Mouse (Mus musculus): Measurements from ENCODE around the gene Eps8. TPM values are rescaled to one million over a fixed set of nuclear protein-coding genes. Genes with fewer than 3 reads are reported as not detected.

Gene Eps8
- polyA plus RNA-seq, 2 experiments, result 14.9 to 33.3 TPM

GRCm38 (mm10) chr6:137582207-137582889 is 72.3 kb downstream of the Eps8 start:
- WGBS, result 83% methylated on average over 19 of the region's 19 CpGs
- Histone ChIP-seq H3K9me3 (ENCODE audit: control insufficient read depth, low read length) (no peaks in the 10 kb centered on the region), H3K27ac (replicated peaks; ENCODE audit: low read depth, low read length) (no peak overlapping the region), H3K4me2 (replicated peaks; ENCODE audit: low read depth, low read length, severe bottlenecking) (no peak overlapping the region), H3K27me3 (ENCODE audit: control insufficient read depth, insufficient read depth, low read length) (no peaks in the 10 kb centered on the region), H3K9ac (ENCODE audit: low read depth, low read length, severe bottlenecking) (no peak overlapping the region), H3K4me1 (ENCODE audit: control insufficient read depth, insufficient read depth, low read length) (no peaks in the 10 kb centered on the region), H3K4me3 (replicated peaks; ENCODE audit: low read length) (no peak overlapping the region), H3K36me3 (ENCODE audit: control insufficient read depth, insufficient read depth, low read length) (no peaks in the 10 kb centered on the region)
- no peak for ATAC-seq (ENCODE audit: low FRiP score, low read depth)
- DNase-seq (ENCODE audit: low spot score), result no peak
- TF ChIP-seq POLR2A (IDR thresholded peaks at IDR 0.05; ENCODE audit: borderline replicate concordance, extremely low read depth, insufficient read depth, insufficient read length), result no peak

- H3K4me3 ChIP-seq (replicated peaks; ENCODE audit: low read length), result no peak overlapping the region
- no peak overlapping the region for H3K27ac ChIP-seq (replicated peaks; ENCODE audit: low read depth, low read length)
- WGBS, result 79% methylated on average over 6 of the region's 6 CpGs
- ATAC-seq (ENCODE audit: low FRiP score, low read depth) (no peak), DNase-seq (ENCODE audit: low spot score) (no peak)
- H3K27me3 ChIP-seq (ENCODE audit: control insufficient read depth, insufficient read depth, low read length), result no peaks in the 10 kb centered on the region
- H3K36me3 ChIP-seq (ENCODE audit: control insufficient read depth, insufficient read depth, low read length), result no peaks in the 10 kb centered on the region
- no peak for TF ChIP-seq POLR2A (IDR thresholded peaks at IDR 0.05; ENCODE audit: borderline replicate concordance, extremely low read depth, insufficient read depth, insufficient read length)
- no peak overlapping the region for H3K4me2 ChIP-seq (replicated peaks; ENCODE audit: low read depth, low read length, severe bottlenecking)
- H3K9me3 ChIP-seq (ENCODE audit: control insufficient read depth, low read length), result no peaks in the 10 kb centered on the region
- no peaks in the 10 kb centered on the region for H3K4me1 ChIP-seq (ENCODE audit: control insufficient read depth, insufficient read depth, low read length)
- H3K9ac ChIP-seq (ENCODE audit: low read depth, low read length, severe bottlenecking), result no peak overlapping the region
Observed at GRCm38 (mm10) chr6:137581331-137582010, 73.2 kb downstream of the Eps8 start.

- H3K9me3 ChIP-seq (ENCODE audit: control insufficient read depth, low read length), result no peaks in the 10 kb centered on the region
- H3K36me3 ChIP-seq (ENCODE audit: control insufficient read depth, insufficient read depth, low read length), result no peaks in the 10 kb centered on the region
- no peak overlapping the region for H3K27ac ChIP-seq (replicated peaks; ENCODE audit: low read depth, low read length)
- no peak for DNase-seq (ENCODE audit: low spot score)
- no peak overlapping the region for H3K9ac ChIP-seq (ENCODE audit: low read depth, low read length, severe bottlenecking)
- ATAC-seq (ENCODE audit: low FRiP score, low read depth), result no peak
- H3K27me3 ChIP-seq (ENCODE audit: control insufficient read depth, insufficient read depth, low read length), result no peaks in the 10 kb centered on the region
- WGBS, result 89% methylated on average over 5 of the region's 5 CpGs
- no peak for TF ChIP-seq POLR2A (IDR thresholded peaks at IDR 0.05; ENCODE audit: borderline replicate concordance, extremely low read depth, insufficient read depth, insufficient read length)
- no peak overlapping the region for H3K4me2 ChIP-seq (replicated peaks; ENCODE audit: low read depth, low read length, severe bottlenecking)
- no peak overlapping the region for H3K4me3 ChIP-seq (replicated peaks; ENCODE audit: low read length)
- no peaks in the 10 kb centered on the region for H3K4me1 ChIP-seq (ENCODE audit: control insufficient read depth, insufficient read depth, low read length)
Observed at GRCm38 (mm10) chr6:137580503-137580902, 74.2 kb downstream of the Eps8 start.

GRCm38 (mm10) chr6:137576670-137577371 is 77.9 kb downstream of the Eps8 start:
- TF ChIP-seq POLR2A (IDR thresholded peaks at IDR 0.05; ENCODE audit: borderline replicate concordance, extremely low read depth, insufficient read depth, insufficient read length), result no peak
- WGBS, result 83% methylated on average over 12 of the region's 12 CpGs

GRCm38 (mm10) chr6:137576091-137576490 is 78.6 kb downstream of the Eps8 start:
- 96% methylated on average over 4 of the region's 4 CpGs for WGBS
- TF ChIP-seq POLR2A (IDR thresholded peaks at IDR 0.05; ENCODE audit: borderline replicate concordance, extremely low read depth, insufficient read depth, insufficient read length), result no peak
- no peak overlapping the region for H3K4me3 ChIP-seq (replicated peaks; ENCODE audit: low read length)

More at GRCm38 (mm10) chr6:137576670-137577371, 77.9 kb downstream of the Eps8 start:
- Histone ChIP-seq H3K4me3 (replicated peaks; ENCODE audit: low read length) (no peak overlapping the region), H3K4me2 (replicated peaks; ENCODE audit: low read depth, low read length, severe bottlenecking) (no peak overlapping the region), H3K36me3 (ENCODE audit: control insufficient read depth, insufficient read depth, low read length) (no peaks in the 10 kb centered on the region), H3K9me3 (ENCODE audit: control insufficient read depth, low read length) (no peaks in the 10 kb centered on the region), H3K9ac (ENCODE audit: low read depth, low read length, severe bottlenecking) (no peak overlapping the region), H3K4me1 (ENCODE audit: control insufficient read depth, insufficient read depth, low read length) (no peaks in the 10 kb centered on the region), H3K27ac (replicated peaks; ENCODE audit: low read depth, low read length) (no peak overlapping the region), H3K27me3 (ENCODE audit: control insufficient read depth, insufficient read depth, low read length) (no peaks in the 10 kb centered on the region)
- DNase-seq (ENCODE audit: low spot score), result no peak
- ATAC-seq (ENCODE audit: low FRiP score, low read depth), result no peak

More at GRCm38 (mm10) chr6:137576091-137576490, 78.6 kb downstream of the Eps8 start:
- Histone ChIP-seq H3K4me1 (ENCODE audit: control insufficient read depth, insufficient read depth, low read length) (peaks cover 3% of the 10 kb centered on the region; the same call in 1 of the 2 replicates), H3K4me2 (replicated peaks; ENCODE audit: low read depth, low read length, severe bottlenecking) (no peak overlapping the region), H3K27ac (replicated peaks; ENCODE audit: low read depth, low read length) (no peak overlapping the region), H3K36me3 (ENCODE audit: control insufficient read depth, insufficient read depth, low read length) (no peaks in the 10 kb centered on the region), H3K27me3 (ENCODE audit: control insufficient read depth, insufficient read depth, low read length) (no peaks in the 10 kb centered on the region), H3K9ac (ENCODE audit: low read depth, low read length, severe bottlenecking) (no peak overlapping the region), H3K9me3 (ENCODE audit: control insufficient read depth, low read length) (no peaks in the 10 kb centered on the region)
- DNase-seq (ENCODE audit: low spot score) (no peak), ATAC-seq (ENCODE audit: low FRiP score, low read depth) (no peak)

All from limb, embryonic 14.5 days (tissue).